Mouse (Mus musculus) lung, postnatal 10 days (tissue): ENCODE data around the gene Atp5g3.
"Not testable (repeated sequence)": the region's sequence is repeated elsewhere in the genome, so short reads cannot be mapped to it uniquely, and the experiment has no call there.

Source experiments
- DNase-seq: peaks from one replicate; pipeline ENCODE4 v3.0.0; 2021

The Atp5g3 gene

DNA sequence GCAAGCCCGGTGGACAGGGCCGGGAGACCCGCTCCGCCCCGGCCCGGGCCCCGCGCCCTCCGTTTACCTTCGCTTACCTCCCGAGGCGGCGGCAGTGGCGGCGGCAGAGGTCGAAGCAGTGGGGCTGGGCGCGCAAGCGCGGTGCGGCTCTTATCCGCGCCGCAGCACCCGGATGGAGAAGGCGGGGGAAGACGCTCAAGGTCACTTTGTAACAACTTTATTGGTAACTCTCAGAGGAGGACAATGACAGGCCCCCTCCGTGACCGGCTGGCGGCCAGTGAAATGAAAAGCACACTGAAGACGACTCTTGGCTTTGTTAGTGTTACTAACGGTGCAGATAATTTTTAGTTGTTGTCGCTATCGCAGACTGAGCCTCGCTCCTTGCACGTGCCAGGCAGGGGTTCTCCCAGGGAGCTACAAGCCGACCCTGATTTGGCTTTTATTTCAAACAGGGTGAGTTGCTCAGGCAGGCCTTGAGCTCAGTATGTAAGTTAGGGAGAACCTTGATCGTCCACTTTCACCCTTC, at the start of gene Atp5g3:
TSS of gene Atp5g3 (minus strand) at position 152 of the 526 bp plus-strand sequence.
- DNase-seq, result peak; percentile 95

DNA sequence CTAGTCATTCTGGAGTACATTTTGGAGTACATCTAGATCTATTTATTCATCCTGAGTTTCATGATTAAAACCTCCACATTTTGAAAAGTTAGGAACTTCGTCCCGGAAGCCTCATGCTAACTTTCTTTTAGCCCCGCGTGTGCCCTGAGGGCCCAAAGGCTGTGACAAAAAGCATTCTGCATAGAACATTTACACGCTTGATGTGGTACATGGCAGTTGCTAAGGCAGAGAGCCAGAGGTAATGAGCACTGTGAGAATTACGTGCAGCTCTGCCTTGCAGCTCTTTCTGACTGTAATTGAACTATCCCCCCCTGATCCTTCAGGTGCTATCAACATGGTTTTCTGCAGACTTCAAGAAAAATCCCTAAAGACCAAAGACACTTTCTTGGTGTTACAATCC, 47.2 kb upstream of the Atp5g3 start:
- no peak for DNase-seq

DNA sequence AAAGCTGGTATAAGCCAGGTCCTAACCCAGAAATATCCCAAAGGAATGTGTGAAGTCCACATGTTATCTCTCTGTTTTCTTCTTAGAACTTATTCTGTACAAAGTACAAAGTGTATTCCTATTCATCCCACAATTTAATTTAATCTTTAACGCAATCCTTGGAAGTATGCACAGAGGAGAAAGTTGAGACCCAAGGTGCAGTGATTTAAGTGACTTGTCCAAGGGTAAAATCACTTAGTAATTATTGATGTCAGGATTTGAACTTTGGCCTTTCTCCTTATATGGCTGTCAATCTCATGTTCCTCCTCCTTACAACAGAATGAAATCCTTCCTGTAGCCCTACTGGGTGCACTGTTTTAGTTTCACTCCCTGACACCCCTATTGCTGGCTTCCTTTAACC, 42.5 kb upstream of the Atp5g3 start:
- DNase-seq, result no peak

DNA sequence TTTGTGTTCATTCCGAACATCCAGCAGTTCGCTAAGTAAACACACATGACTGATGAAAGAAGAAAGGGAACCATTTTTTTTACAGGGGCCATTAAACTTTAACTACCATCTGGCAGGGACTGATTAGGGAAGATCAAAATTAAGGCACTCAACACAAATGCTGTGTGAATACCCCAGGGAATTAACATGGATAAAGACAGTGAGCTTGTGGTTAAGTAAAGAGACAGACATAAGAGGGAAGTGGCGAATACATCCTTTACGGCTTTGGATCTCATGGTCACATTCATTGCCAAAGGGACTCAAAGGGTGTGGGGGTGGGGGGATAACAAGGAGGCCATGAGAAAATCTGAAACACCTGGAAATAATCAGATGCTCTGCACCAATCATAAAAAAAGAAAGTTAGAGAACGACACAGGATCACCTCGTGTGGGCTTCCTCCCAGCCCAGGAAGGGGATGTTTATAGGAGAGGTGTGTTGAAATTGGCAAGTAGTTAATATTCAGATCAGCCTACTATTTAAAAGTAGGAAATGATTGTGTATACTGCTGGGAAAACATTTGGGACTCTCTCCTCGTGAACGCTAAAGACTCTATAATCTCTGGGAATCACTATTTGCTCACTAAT, 41.6 kb upstream of the Atp5g3 start:
- DNase-seq, result no peak

DNA sequence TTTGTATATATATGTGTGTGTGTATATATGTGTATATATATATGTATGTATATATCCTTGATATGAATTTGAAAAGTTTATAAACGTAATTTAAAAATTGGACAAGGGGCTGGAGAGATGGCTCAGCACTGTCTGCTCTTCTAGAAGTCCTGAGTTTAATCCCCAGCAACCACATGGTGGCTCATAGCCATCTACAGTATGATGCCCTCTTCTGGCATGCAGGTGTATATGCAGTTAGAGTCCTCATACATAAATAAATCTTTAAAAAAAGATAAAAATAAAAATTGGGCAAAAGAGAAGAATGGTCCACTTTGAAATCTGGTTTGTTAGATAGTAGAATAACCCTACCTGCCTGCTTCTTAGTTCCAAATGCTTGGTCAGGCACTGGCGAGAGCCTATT, 36.2 kb upstream of the Atp5g3 start:
- DNase-seq, result no peak

DNA sequence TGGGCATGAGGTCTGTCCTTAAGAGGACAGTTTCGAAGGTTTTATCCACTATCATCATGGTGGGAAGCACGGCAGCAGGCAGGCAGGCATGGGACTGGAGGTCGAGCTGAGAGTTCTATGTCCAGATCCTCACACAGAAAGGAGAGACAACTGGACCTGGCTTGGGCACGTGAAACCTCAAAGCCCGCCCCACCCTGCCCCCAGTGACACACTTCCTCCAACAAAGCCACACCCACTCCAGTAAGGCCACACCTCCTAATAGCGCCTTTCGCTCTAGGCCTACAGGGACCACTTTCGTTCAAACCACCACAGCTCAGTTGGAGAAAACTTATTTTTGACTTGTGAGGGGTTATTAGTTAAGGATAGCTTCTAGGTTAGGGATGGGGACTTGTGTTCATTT, 32.6 kb upstream of the Atp5g3 start:
- DNase-seq, result no peak

DNA sequence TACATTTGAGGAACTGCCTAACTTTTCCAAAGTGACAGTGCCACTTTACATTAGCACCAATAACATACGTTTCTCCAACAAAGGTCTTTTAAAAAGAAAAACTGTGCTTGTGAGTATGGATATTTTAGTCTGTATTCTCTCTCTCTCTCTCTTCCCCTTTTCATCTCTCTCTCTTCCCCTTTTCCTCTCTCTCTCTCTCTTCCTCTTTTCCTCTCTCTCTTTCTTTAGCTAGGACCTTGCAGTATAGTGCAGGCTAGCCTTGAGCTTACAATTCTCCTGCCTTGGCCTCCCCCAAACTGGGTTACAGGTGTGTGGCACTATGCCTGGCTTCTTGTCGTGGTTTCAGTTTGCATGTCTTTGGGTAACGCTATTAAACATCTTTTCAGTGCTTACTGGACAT, 31.7 kb upstream of the Atp5g3 start:
- no peak for DNase-seq

DNA sequence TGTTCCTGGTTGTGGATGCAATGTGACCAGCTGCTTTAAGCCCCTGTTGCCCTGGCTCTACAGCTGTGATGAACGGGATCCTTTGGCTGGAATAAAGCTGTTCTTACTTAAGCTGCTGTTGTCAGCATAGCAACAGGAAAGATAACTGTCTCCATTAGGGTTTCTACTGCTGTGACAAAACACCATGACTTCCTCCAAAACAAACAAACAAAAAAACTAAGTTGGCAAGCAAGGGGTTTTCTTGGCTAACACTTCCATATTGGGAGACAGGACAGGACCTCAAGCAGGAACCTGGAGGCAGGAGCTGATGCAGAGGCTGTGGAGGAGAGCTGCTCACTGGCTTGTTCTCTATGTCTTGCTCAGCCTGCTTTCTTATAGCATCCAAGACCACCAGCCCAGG, 30.2 kb upstream of the Atp5g3 start:
- no peak for DNase-seq

DNA sequence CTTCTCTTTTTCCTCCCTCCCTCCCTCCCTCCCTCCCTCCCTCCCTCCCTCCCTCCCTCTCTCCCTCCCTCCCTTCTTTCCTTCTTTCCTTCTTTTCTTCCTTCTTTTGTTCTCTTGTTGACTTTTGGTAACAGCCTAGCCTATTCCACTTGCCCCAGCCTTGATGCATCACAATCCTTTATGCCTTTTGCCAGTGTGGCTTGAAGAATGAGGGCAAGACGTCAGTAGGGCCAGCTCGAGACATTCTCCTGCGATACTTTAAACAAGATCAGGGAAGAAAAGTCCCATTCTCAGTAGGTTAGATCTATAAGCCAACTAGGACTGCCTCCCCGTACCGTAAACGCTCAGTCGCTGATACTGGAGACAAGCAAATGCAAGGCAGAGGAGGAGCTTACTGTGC, 29.3 kb upstream of the Atp5g3 start:
- DNase-seq, result no peak

DNA sequence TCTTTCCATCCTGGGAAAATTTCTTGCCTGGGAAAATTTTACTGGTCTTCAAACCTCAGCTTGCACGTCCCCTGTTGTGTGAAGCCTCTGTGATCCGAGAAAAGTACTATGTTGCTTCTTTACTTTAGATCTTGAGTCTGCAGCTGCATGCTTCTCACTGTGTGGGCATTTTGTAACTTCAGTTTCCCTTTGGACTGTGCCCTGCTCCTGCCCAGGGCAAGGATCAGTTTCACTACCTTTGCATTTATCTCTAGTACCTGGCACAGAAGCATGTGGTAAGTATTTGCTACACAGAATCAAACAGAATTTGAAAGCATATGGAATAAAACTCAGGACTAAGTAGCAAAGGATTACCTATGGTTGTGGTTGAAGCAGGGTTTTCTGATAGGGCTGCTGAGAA, 27.8 kb upstream of the Atp5g3 start:
- no peak for DNase-seq

DNA sequence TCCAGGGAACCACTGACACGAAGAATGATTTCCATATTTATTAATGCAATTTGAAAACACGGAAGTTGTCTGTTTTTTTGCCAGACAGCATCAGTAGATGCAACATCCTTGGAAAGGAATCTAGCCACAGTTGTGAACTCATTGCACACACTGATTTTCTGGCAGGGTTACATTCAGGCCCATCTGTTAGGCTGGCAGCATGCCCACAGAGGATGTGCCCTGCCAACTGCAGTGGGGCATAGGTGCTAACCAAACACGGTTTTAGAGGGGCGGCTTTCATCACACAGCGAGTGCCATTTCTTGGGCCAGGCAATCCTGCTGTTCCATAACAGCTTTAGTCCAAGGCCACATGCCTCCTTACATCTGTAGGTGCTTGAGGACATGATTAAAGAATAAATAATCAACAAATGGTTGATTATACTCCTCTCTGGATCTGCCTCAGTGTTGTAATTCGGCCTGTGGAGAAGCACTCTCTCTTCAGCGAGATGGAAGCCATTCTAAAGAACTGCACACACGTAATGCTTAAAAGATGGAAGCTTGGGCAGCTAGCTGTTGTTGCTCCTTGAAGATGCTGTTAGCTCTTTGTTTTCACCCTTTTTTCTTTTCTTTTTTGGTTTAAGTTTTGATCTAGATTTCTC, 21.7 kb upstream of the Atp5g3 start:
- no peak for DNase-seq

DNA sequence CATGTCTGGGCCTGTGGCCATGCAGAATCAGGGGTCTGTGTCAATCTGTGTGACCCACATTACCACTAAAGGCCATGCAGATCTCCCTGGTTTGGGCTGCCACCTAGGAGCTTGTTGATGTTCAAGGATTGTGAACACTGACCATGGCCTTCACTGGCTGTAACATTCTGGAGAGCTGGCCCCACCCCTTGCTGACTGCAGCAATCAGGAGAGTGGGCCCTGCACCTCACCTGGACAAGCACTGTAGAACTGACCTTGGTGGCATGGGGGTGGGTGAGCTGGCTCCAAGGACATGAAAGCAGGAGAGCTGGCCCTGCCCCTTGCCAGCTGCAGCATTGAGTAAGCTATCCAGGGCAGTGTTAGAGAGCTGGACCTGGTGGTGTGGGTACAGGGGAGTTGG, 16.6 kb upstream of the Atp5g3 start:
- DNase-seq, result no peak

DNA sequence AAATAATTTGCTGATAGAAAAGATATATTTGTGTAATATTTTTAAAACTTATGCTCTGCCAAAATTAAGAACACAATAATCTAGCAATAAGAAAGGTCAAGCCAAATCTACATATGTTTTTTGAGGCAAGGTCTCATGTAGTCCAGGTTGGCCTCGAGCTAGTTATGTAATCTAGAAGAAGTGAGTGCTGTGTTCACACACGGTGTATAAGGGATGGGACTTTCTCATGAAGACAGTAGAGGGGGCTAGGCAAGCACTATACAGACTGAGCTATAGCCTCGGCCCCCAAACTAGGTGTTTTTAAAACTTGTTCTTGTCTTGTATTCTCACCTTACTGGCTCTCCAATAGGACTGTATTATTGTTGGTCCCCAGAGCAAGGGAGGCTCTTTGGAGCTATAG, 14.4 kb upstream of the Atp5g3 start:
- DNase-seq, result no peak

DNA sequence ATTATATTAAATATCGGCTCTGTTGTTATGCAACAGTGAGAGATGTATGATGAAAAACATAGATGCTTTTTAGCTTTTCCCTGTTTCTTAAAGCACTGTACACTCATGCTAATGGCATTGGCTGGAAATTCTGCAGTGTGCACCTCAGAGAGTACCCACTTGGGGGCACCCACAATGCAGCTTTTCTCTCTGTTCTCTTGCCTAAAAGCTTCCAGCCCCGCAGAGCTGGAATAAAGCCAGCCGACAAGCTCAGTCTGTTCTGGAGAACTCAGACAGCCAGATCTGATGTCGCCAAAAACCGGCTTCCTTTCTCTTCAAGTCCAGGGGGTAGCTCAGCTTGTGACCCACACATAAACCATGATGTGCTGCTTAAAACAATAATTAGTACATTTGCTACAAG, 14.0 kb upstream of the Atp5g3 start:
- DNase-seq, result peak; percentile 82

DNA sequence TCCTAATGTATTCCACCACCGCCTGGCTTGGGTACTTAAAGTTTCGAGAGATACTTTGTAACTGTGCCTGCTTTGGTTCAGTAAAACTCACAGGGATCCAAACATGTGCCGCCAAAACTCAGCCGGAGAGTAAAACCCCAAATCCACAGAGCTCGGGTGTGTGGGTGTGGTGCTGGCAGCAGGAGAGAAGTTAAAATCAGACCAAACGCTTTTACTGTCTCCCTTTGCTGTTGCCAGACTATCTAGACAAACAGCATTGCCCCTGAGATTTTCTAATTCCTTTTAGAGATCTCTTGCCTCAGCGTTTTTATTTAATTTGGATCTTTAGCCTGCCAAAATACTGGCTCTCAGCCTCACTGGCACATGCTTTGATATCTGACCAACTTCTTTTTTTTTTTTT, 8.5 kb upstream of the Atp5g3 start:
- no peak for DNase-seq

DNA sequence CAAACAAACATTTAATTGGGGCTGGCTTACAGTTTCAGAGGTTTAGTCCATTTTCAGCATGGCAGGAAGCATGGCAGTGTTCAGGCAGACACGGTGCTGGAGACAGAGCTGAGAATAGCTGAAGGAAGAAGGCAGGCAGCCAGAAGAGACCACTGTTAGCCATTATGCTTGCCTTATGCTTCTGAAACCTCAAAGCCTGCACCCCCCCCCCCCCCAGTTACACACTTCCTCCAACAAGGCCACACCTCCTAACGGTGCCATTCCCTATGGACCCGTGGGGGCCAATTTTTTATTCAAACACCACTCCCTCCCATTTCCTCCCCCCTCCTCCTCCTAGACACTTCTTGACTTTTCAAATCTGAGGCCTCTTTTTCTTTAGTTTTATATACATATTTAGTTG, 1.1 kb upstream of the Atp5g3 start:
- no peak for DNase-seq

DNA sequence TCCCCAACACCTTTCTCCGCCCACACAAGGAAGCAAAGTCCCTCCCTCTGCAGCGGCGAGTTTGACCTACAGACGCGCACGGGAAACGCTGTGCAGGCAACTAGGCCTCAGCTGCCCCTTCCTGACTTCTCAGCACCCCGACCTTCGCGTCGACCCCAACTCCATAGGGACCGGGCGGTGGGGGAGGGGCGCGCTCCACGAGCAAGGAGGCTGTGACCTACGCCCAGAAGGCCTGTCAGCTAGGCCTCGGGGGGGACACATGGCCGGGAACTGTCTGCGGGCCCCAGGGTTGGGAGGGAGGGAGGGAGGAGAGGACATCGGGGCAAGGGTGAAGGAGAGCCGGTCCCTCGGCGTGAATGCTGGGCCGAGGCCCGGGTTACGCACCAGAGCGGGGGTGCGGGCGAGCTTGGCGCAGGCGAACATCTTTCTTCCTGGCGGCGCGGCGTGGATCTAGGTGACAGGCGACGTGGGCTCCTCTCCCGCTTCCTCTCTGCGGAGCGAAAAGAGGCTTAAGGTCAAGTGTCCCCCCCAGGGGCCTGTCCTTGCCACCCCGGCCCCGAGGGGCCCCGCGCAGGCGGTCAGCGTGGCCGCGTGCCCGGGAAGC, 453 bp downstream of the Atp5g3 start:
- peak; percentile 59 for DNase-seq

DNA sequence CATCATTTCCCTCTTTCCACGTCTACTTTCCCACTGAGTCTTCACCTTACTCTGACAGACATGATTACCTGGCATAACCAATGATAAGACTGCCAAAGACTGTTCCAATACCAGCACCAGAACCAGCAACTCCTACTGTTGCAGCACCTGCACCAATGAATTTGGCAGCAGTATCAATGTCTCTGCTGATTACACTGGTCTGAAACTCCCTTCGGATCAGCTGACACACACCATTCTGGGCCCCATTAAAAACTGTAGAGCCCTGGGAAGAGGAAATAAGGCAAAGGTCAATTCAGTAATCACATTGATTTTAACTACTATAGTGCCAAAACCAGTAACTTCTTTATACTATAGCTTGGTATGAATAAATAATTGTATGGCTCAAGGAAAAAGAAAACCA, 2.0 kb downstream of the Atp5g3 start:
- DNase-seq, result no peak

DNA sequence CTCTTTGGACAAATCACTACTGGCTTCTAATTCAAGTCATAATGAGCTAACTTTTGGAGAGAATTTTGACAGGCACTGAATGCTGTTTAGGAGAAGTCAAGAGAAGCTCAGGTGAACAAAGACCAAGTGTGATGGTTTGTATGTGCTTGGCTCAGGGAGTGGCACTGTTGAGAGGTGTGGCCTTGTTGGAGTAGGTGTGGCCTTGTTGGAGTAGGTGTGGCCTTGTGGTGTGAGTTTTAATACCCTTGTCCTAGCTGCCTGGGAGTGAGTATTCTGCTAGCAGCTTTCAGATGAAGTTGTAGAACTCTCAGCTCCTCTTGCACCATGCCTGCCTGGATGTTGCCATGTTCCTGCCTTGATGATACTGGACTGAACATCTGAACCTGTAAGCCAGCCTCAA, 6.4 kb downstream of the Atp5g3 start:
- not testable (repeated sequence) for DNase-seq

DNA sequence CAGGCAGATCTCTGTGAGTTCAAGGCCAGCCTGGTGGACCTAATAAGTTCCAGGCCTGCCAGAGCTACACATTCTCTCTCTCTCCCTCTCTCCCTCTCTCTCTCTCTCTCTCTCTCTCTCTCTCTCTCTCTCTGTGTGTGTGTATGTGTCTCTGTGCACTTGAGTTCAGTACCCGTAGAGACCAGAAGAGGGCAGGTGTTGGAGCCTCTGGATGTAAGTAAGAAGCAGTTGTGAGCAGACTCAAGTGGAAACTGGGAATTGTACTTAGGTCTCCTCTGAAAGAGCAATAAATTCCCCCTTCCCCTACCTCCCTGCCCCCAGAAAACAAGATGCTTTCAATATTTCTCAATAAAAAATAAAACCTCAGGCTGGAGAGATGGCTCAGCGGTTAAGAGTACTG, 7.6 kb downstream of the Atp5g3 start:
- DNase-seq, result no peak

DNA sequence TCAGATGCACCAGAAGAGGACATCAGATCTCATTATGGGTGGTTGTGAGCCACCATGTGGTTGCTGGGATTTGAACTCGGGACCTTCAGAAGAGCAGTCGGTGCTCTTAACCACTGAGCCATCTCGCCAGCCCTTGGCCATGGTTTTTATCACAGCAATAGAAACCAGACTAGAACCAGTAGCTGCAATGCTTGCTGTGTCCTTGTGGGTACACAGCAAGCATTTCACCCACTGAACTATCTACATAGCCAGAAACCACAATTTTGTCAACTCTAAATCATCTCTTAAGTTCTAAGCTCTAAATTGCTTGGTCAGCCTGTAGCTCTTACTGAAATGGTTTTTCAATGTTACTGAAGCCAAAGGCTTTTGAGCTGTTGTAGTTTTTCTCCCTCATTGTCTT, 8.8 kb downstream of the Atp5g3 start:
- not testable (repeated sequence) for DNase-seq

DNA sequence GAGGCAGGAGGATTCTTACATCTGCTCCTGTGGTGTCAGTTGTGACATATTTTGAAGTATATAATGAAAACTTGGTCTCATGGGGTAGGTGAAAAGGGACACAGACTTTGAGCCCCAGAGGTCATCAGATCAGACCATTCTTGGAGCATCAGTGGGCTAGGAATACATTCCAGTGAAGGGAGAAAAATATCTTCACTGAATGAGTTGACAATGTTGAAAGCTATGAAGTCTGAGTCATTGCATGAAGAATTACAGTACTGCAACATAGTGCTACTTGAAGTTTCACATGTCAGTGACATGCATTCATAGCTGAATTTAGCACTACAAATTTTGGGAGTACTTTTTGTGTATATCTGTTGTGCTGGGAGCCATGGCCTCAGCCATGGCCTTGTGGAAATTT, 10.0 kb downstream of the Atp5g3 start:
- DNase-seq, result no peak

DNA sequence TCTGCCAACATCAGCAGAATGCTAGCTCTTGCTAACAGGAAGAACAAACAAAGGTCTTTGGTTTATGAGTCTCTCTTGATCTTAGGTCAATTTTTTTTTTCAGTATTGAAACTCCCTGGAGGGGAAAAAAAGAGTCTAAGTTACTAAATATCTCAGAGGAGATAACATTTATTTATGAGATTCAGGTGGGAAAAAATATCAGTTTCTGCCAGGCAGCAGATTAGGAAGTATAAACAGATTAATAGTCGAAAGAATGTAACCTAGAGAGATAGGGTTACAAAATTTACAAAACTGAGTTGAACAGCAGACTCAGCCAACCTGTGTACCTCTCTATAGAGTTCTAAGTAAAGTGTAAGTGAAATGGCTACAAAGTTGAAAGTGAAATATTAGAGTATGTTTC, 10.8 kb downstream of the Atp5g3 start:
- no peak for DNase-seq

DNA sequence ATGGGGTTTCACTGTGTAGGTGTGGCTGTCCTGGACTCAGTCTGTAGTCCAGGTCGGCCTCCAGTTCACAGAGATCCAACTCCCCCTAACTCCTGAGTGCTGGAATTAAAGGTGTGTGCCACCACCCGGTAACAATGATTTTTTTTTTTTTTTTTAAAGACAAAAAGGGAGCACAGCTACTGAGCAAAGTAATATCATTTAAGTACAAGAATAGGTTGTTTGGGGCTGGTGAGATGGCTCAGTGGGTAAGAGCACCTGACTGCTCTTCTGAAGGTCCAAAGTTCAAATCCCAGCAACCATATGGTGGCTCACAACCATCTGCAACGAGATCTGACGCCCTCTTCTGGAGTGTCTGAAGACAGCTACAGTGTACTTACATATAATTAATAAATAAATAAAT, 14.2 kb downstream of the Atp5g3 start:
- DNase-seq, result not testable (repeated sequence)
